Mouse (Mus musculus): ENCODE data around the gene Pde1c. TPM values are rescaled to one million over a fixed set of nuclear protein-coding genes. Genes with fewer than 3 reads are reported as not detected.

The Pde1c gene
- polyA plus RNA-seq, 1 experiment from 2014 or later: 2.7 TPM

DNA sequence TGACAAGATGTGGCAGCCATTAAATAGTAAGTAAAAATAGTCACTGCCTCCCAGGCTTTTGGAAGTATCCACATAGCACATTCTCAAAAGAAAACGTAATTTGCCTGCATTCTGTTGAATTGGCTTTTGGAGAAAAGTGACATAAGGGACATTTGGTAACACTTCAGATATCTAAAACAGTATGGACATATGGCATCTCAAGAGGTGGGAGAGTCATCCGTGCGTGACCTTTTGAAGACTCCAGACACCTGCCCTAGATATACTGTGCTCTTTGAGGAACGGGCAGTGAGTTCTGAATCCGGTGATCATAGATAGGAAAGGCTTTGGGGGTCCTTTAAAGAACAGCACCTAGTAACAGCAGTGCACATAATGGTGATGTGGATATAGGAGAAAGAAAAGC lies 143.1 kb downstream of the Pde1c start:
- Histone ChIP-seq H3K36me3 (replicated peaks; ENCODE audit: control insufficient read depth, insufficient read depth, low read depth, low read length) (no peaks in the 10 kb centered on the region), H3K4me1 (ENCODE audit: control insufficient read depth, insufficient read depth, low read length) (no peaks in the 10 kb centered on the region), H3K27me3 (ENCODE audit: control insufficient read depth, insufficient read depth, low read length) (no peaks in the 10 kb centered on the region), H3K9ac (replicated peaks; ENCODE audit: low read length) (no peak overlapping the region), H3K27ac (replicated peaks; ENCODE audit: low read depth, low read length) (no peak overlapping the region), H3K4me2 (ENCODE audit: low read depth, low read length) (no peak overlapping the region), H3K4me3 (ENCODE audit: low read depth, low read length) (no peak overlapping the region), H3K9me3 (replicated peaks; ENCODE audit: control insufficient read depth, low read length) (no peaks in the 10 kb centered on the region)
- 87% methylated on average over 5 of the region's 5 CpGs for WGBS
- no peak for ATAC-seq (replicated peaks; ENCODE audit: insufficient number of reproducible peaks, low FRiP score, low TSS enrichment, low read depth)
- DNase-seq (ENCODE audit: low spot score): no peak

GRCm38 (mm10) chr6:56422866-56423265 lies 146.0 kb downstream of the Pde1c start:
- Histone ChIP-seq H3K27me3 (ENCODE audit: control insufficient read depth, insufficient read depth, low read length) (no peaks in the 10 kb centered on the region), H3K4me2 (ENCODE audit: low read depth, low read length) (no peak overlapping the region), H3K27ac (replicated peaks; ENCODE audit: low read depth, low read length) (no peak overlapping the region), H3K36me3 (replicated peaks; ENCODE audit: control insufficient read depth, insufficient read depth, low read depth, low read length) (no peaks in the 10 kb centered on the region), H3K4me3 (ENCODE audit: low read depth, low read length) (no peak overlapping the region), H3K4me1 (ENCODE audit: control insufficient read depth, insufficient read depth, low read length) (no peaks in the 10 kb centered on the region), H3K9ac (replicated peaks; ENCODE audit: low read length) (no peak overlapping the region), H3K9me3 (replicated peaks; ENCODE audit: control insufficient read depth, low read length) (no peaks in the 10 kb centered on the region)
- WGBS: 74% methylated on average over 3 of the region's 3 CpGs
- DNase-seq (ENCODE audit: low spot score): no peak
- no peak for ATAC-seq (replicated peaks; ENCODE audit: insufficient number of reproducible peaks, low FRiP score, low TSS enrichment, low read depth)

DNA sequence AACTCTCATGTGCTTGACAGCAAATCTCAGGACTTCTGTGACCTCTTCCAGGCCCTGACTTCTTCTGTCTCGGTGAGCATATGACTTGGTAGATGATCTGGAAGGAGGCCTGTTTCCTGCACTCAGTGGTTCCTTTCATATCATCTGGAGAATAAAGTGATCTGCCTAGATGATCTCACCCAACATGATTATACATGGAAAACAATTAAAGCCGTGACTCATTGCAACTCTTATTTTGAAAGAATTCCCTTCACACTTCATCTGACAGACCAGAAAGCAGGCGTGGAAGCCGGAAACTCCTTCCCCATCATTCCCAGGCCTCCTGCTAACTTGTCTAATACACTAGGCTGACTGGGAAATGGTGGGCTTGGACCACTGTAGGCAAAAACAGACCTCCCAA lies 152.7 kb downstream of the Pde1c start:
- Histone ChIP-seq H3K27ac (replicated peaks; ENCODE audit: low read depth, low read length) (no peak overlapping the region), H3K4me2 (ENCODE audit: low read depth, low read length) (no peak overlapping the region), H3K36me3 (replicated peaks; ENCODE audit: control insufficient read depth, insufficient read depth, low read depth, low read length) (no peaks in the 10 kb centered on the region), H3K9me3 (replicated peaks; ENCODE audit: control insufficient read depth, low read length) (no peaks in the 10 kb centered on the region), H3K9ac (replicated peaks; ENCODE audit: low read length) (no peak overlapping the region), H3K4me1 (ENCODE audit: control insufficient read depth, insufficient read depth, low read length) (no peaks in the 10 kb centered on the region), H3K27me3 (ENCODE audit: control insufficient read depth, insufficient read depth, low read length) (no peaks in the 10 kb centered on the region), H3K4me3 (ENCODE audit: low read depth, low read length) (no peak overlapping the region)
- no peak for ATAC-seq (replicated peaks; ENCODE audit: insufficient number of reproducible peaks, low FRiP score, low TSS enrichment, low read depth)
- 75% methylated on average over 4 of the region's 4 CpGs for WGBS
- no peak for DNase-seq (ENCODE audit: low spot score)

DNA sequence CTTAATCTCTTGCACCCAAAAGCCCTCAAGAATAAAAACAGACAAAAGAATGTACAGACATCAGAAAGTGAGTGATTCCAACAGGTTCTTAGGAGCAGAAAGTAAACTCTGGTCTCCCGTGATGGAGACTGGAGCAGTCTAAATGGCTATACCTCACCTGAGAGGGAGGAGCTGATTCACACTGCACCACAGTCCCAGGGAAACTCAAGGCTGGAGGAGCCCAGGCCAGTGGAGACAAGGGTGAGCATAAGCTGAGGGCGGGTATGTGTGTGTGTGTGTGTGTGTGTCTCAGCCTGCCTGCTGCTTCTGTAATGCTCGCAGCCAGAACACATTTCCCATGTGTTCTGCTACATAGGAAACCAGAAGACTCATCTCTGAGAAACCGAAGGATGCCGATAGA lies 179.7 kb downstream of the Pde1c start:
- WGBS: 68% methylated on average over 5 of the region's 5 CpGs
- no peak overlapping the region for H3K27ac ChIP-seq (replicated peaks; ENCODE audit: low read depth, low read length)
- no peak overlapping the region for H3K9ac ChIP-seq (replicated peaks; ENCODE audit: low read length)
- no peaks in the 10 kb centered on the region for H3K4me1 ChIP-seq (ENCODE audit: control insufficient read depth, insufficient read depth, low read length)
- ATAC-seq (replicated peaks; ENCODE audit: insufficient number of reproducible peaks, low FRiP score, low TSS enrichment, low read depth) (no peak; the same call in 1 of the 2 replicates), DNase-seq (ENCODE audit: low spot score) (no peak)
- no peak overlapping the region for H3K4me2 ChIP-seq (ENCODE audit: low read depth, low read length)
- no peaks in the 10 kb centered on the region for H3K36me3 ChIP-seq (replicated peaks; ENCODE audit: control insufficient read depth, insufficient read depth, low read depth, low read length)
- no peaks in the 10 kb centered on the region for H3K9me3 ChIP-seq (replicated peaks; ENCODE audit: control insufficient read depth, low read length)
- no peaks in the 10 kb centered on the region for H3K27me3 ChIP-seq (ENCODE audit: control insufficient read depth, insufficient read depth, low read length)
- H3K4me3 ChIP-seq (ENCODE audit: low read depth, low read length): no peak overlapping the region

DNA sequence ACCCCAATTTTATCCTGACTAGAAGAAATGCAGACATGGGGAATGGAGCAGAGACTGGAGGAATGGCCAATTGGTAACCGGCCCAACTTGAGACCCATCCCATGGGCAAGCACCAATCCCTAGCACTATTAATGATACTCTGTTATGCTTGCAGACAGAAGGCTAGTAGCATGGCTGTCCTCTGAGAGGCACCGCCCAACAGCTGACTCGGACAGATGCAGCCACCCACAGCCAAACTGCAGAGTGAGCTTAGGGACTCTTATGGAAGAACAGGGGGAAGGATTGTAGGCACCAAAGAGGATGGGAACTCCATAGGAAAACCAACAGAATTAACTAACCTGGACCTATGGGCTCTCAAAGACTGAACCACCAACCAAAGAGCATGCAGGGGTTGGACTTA lies 192.5 kb downstream of the Pde1c start:
- H3K27ac ChIP-seq (replicated peaks; ENCODE audit: low read depth, low read length): no peak overlapping the region
- no peak overlapping the region for H3K9ac ChIP-seq (replicated peaks; ENCODE audit: low read length)
- H3K36me3 ChIP-seq (replicated peaks; ENCODE audit: control insufficient read depth, insufficient read depth, low read depth, low read length): no peaks in the 10 kb centered on the region
- no peak for ATAC-seq (replicated peaks; ENCODE audit: insufficient number of reproducible peaks, low FRiP score, low TSS enrichment, low read depth)
- H3K4me3 ChIP-seq (ENCODE audit: low read depth, low read length): no peak overlapping the region
- no peaks in the 10 kb centered on the region for H3K9me3 ChIP-seq (replicated peaks; ENCODE audit: control insufficient read depth, low read length)
- no peak overlapping the region for H3K4me2 ChIP-seq (ENCODE audit: low read depth, low read length)
- 94% methylated on average over 3 of the region's 3 CpGs for WGBS
- no peaks in the 10 kb centered on the region for H3K4me1 ChIP-seq (ENCODE audit: control insufficient read depth, insufficient read depth, low read length)
- H3K27me3 ChIP-seq (ENCODE audit: control insufficient read depth, insufficient read depth, low read length): no peaks in the 10 kb centered on the region
- no peak for DNase-seq (ENCODE audit: low spot score)

GRCm38 (mm10) chr6:56374180-56374579 lies 194.7 kb downstream of the Pde1c start:
- no peaks in the 10 kb centered on the region for H3K27me3 ChIP-seq (ENCODE audit: control insufficient read depth, insufficient read depth, low read length)
- H3K4me1 ChIP-seq (ENCODE audit: control insufficient read depth, insufficient read depth, low read length): no peaks in the 10 kb centered on the region
- no peak overlapping the region for H3K27ac ChIP-seq (replicated peaks; ENCODE audit: low read depth, low read length)
- H3K4me2 ChIP-seq (ENCODE audit: low read depth, low read length): no peak overlapping the region
- 84% methylated on average over 5 of the region's 5 CpGs for WGBS
- H3K36me3 ChIP-seq (replicated peaks; ENCODE audit: control insufficient read depth, insufficient read depth, low read depth, low read length): no peaks in the 10 kb centered on the region
- no peak for DNase-seq (ENCODE audit: low spot score)
- ATAC-seq (replicated peaks; ENCODE audit: insufficient number of reproducible peaks, low FRiP score, low TSS enrichment, low read depth): no peak
- H3K4me3 ChIP-seq (ENCODE audit: low read depth, low read length): no peak overlapping the region
- no peaks in the 10 kb centered on the region for H3K9me3 ChIP-seq (replicated peaks; ENCODE audit: control insufficient read depth, low read length)
- H3K9ac ChIP-seq (replicated peaks; ENCODE audit: low read length): no peak overlapping the region

- Histone ChIP-seq H3K4me1 (ENCODE audit: control insufficient read depth, insufficient read depth, low read length) (no peaks in the 10 kb centered on the region), H3K27ac (replicated peaks; ENCODE audit: low read depth, low read length) (no peak overlapping the region), H3K4me3 (ENCODE audit: low read depth, low read length) (no peak overlapping the region), H3K36me3 (replicated peaks; ENCODE audit: control insufficient read depth, insufficient read depth, low read depth, low read length) (no peaks in the 10 kb centered on the region), H3K9me3 (replicated peaks; ENCODE audit: control insufficient read depth, low read length) (no peaks in the 10 kb centered on the region), H3K4me2 (ENCODE audit: low read depth, low read length) (no peak overlapping the region), H3K27me3 (ENCODE audit: control insufficient read depth, insufficient read depth, low read length) (no peaks in the 10 kb centered on the region), H3K9ac (replicated peaks; ENCODE audit: low read length) (no peak overlapping the region)
- no peak for ATAC-seq (replicated peaks; ENCODE audit: insufficient number of reproducible peaks, low FRiP score, low TSS enrichment, low read depth)
- 89% methylated on average over 3 of the region's 3 CpGs for WGBS
- no peak for DNase-seq (ENCODE audit: low spot score)
Measured at GRCm38 (mm10) chr6:56373753-56374152, 195.2 kb downstream of the Pde1c start.

GRCm38 (mm10) chr6:56373046-56373751 lies 195.7 kb downstream of the Pde1c start:
- 0 out of 2 replicates have a peak, but pooled peaks have one; percentile 34 for ATAC-seq (replicated peaks; ENCODE audit: insufficient number of reproducible peaks, low FRiP score, low TSS enrichment, low read depth)
- no peaks in the 10 kb centered on the region for H3K36me3 ChIP-seq (replicated peaks; ENCODE audit: control insufficient read depth, insufficient read depth, low read depth, low read length)
- WGBS: 68% methylated on average over 10 of the region's 10 CpGs
- no peaks in the 10 kb centered on the region for H3K4me1 ChIP-seq (ENCODE audit: control insufficient read depth, insufficient read depth, low read length)
- no peak overlapping the region for H3K4me2 ChIP-seq (ENCODE audit: low read depth, low read length)
- no peak overlapping the region for H3K4me3 ChIP-seq (ENCODE audit: low read depth, low read length)
- H3K9ac ChIP-seq (replicated peaks; ENCODE audit: low read length): no peak overlapping the region
- H3K9me3 ChIP-seq (replicated peaks; ENCODE audit: control insufficient read depth, low read length): no peaks in the 10 kb centered on the region
- no peak overlapping the region for H3K27ac ChIP-seq (replicated peaks; ENCODE audit: low read depth, low read length)
- H3K27me3 ChIP-seq (ENCODE audit: control insufficient read depth, insufficient read depth, low read length): no peaks in the 10 kb centered on the region
- DNase-seq (ENCODE audit: low spot score): no peak

Data from embryonic facial prominence, embryonic 11.5 days (tissue).